Comparison of ENCODE assay signal across 7 mouse cellular contexts in the genomic region with DNA sequence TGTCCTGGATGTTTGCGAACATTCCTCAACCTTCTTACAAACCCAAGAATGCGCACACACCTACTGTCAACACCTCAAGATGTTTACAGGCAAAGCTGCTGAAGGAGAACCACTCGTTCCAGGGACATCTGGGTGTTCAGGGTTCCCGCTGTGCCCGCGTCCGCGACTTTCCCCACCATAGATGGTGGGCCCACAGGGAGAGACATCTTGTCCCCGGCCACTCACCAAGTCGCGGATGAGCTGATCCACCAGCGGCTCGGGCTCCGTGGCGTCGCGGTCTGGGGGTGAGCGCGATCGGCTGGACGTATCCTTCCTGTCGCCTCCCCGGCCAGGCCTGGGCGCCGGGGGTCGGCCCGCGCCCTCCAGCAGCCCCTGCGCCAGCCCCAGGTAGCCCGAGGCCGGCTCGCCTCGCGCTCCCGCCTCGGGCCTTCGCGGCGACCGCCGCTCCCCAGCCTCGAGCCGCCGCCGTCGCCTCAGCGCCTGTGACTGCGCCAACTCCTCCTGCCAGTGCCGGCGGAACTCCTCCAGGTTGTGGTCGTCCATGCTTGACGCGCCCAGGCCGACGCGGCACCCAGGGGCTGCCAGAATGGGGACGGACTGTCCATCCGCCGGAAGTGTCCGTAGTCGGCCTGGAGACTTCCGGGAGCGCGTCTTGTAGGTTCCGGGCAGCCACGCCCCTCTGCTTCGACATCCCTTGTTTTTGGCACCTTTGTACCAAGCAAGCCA. TPM values are rescaled to one million over a fixed set of nuclear protein-coding genes. Genes with fewer than 3 reads are reported as not detected.
DNase-seq lines count a peak whose midpoint lies in the region; ATAC-seq lines count a peak whose summit lies in the region.

TSS of gene Fbxw8 (minus strand) at position 626 of the 726 bp plus-strand sequence.

- H3K4me3 ChIP-seq in intestine, embryonic 15.5 days (replicated peaks), result peak within 1 kb of the TSS; percentile 99
- peak within 1 kb of the TSS; percentile 80 for H3K4me3 ChIP-seq in midbrain, embryonic 10.5 days

- H3K9me3 ChIP-seq in intestine, embryonic 15.5 days, result no peaks in the 10 kb centered on the region
- no peaks in the 10 kb centered on the region for H3K9me3 ChIP-seq in midbrain, embryonic 10.5 days (replicated peaks)

- intact Hi-C loops in gastrocnemius, postnatal 36 days (cut with DNase I), result loop anchor here (5.0 kb wide), 1 partner anchor 63 kb away; no protein-coding TSS in a partner anchor
- intact Hi-C loops in left cerebral cortex, postnatal 25 days (cut with DNase I), result no loop called here

- H3K36me3 ChIP-seq in intestine, embryonic 15.5 days, result peaks cover 5% of the 10 kb centered on the region; the same call in 1 of the 2 replicates
- H3K36me3 ChIP-seq in midbrain, embryonic 10.5 days, result peaks cover 28% of the 10 kb centered on the region

- H3K9ac ChIP-seq in intestine, embryonic 15.5 days, result peak within 1 kb of the TSS; percentile 95

- 0 out of 2 replicates have a peak, but pooled peaks cover 2% of the 10 kb centered on the region for H3K27me3 ChIP-seq in intestine, embryonic 15.5 days (replicated peaks)
- no peaks in the 10 kb centered on the region for H3K27me3 ChIP-seq in midbrain, embryonic 10.5 days (ENCODE audit: low read depth, poor library complexity, severe bottlenecking)

- peaks cover 11% of the 10 kb centered on the region; the same call in 1 of the 2 replicates for H3K4me1 ChIP-seq in intestine, embryonic 15.5 days (replicated peaks)
- H3K4me1 ChIP-seq in midbrain, embryonic 10.5 days, result peaks cover 22% of the 10 kb centered on the region

- peak; percentile 87 for DNase-seq in adrenal gland, adult 2 months
- DNase-seq in embryo, embryonic 11.5 days (ENCODE audit: low read depth, low spot score), result peak; percentile 82
- DNase-seq in gastrocnemius, postnatal 36 days, result peak; percentile 84 to 85
- DNase-seq in left cerebral cortex, postnatal 25 days (ENCODE audit: low spot score in 2 of 2), result peak; percentile 88
- peak; percentile 91 for DNase-seq in midbrain, embryonic 10.5 days (ENCODE audit: low spot score)
- peak; percentile 89 for DNase-seq in right cerebral cortex, postnatal 4 days

- ATAC-seq in intestine, embryonic 15.5 days, result peak; percentile 90

- H3K4me2 ChIP-seq in intestine, embryonic 15.5 days (replicated peaks), result peak within 1 kb of the TSS; percentile 66

- H3K27ac ChIP-seq in intestine, embryonic 15.5 days, result peak within 1 kb of the TSS; percentile 40; the same call in 1 of the 2 replicates
- peak within 1 kb of the TSS; percentile 87 for H3K27ac ChIP-seq in midbrain, embryonic 10.5 days (replicated peaks)

- WGBS in intestine, embryonic 15.5 days, result under 1% methylated on average over 67 of the region's 67 CpGs
- WGBS in midbrain, embryonic 10.5 days, result under 1% methylated on average over 67 of the region's 67 CpGs

RNA-seq across cellular contexts. Expression of gene Fbxw8, which starts in this region (rescaled TPM):
- total RNA-seq in adrenal gland, adult 2 months (2021), result 10 to 100 TPM; 36.0 to 50.1 TPM
- polyA plus RNA-seq in adrenal gland, adult 2 months (2012; rRNA removed), result 51.8 and 54.6 TPM in 2 replicates
- 10 to 100 TPM; 17.8 to 19.1 TPM for total RNA-seq in gastrocnemius, postnatal 36 days (2021)
- 20.7 and 22.6 TPM in 2 replicates for polyA plus RNA-seq in intestine, embryonic 15.5 days (2015; fragmentation: Nextera tagmentation; extraction: Ambion mirVana)
- total RNA-seq in left cerebral cortex, postnatal 25 days (2021), result 10 to 100 TPM; 34.2 to 38.5 TPM
- polyA plus RNA-seq in midbrain, embryonic 10.5 days (2016; fragmentation: Nextera tagmentation; extraction: Ambion mirVana), result 31.7 and 32.2 TPM in 2 replicates

Comparison
In these comparisons a context has a peak if more than half of its experiments do, and no peak if none do; other contexts are left out.
1. Peak in every context shown above with its lines: DNase-seq, ATAC-seq, H3K4me3 ChIP-seq and H3K27ac ChIP-seq.